Mouse (Mus musculus) hindbrain, embryonic 12.5 days (tissue): Measurements from ENCODE around the gene Mdm2. TPM values are rescaled to one million over a fixed set of nuclear protein-coding genes. Genes with fewer than 3 reads are reported as not detected.

Source experiments
- ATAC-seq: fragments of 200-750 bp; cut with Nextera tagmentation; 2 replicates; pipeline ENCODE4 v1.8.0; 2017; ENCODE audit warnings: moderate TSS enrichment; ENCODE audit not compliant: low FRiP score
- H3K27ac ChIP-seq: fragments of 300-500 bp; sonication (generic); 2 replicates; pipeline ENCODE4 v1.5.1; 2016; ENCODE audit warnings: mild to moderate bottlenecking
- H3K27me3 ChIP-seq: fragments of 300-500 bp; sonication (generic); 2 replicates; pipeline ENCODE4 v1.6.1; 2016; ENCODE audit warnings: mild to moderate bottlenecking
- H3K36me3 ChIP-seq: fragments of 300-500 bp; sonication (generic); 2 replicates; pipeline ENCODE4 v1.6.1; 2016; ENCODE audit warnings: mild to moderate bottlenecking
- H3K4me1 ChIP-seq: fragments of 300-500 bp; sonication (generic); 2 replicates; pipeline ENCODE4 v1.6.1; 2016
- H3K4me2 ChIP-seq: fragments of 300-500 bp; sonication (generic); replicated peaks from 2 replicates; pipeline ENCODE4 v1.6.1; 2016; ENCODE audit warnings: mild to moderate bottlenecking
- H3K4me3 ChIP-seq: fragments of 300-500 bp; sonication (generic); 2 replicates; pipeline ENCODE4 v1.5.1; 2016; ENCODE audit warnings: mild to moderate bottlenecking
- H3K9ac ChIP-seq: fragments of 300-500 bp; sonication (generic); 2 replicates; pipeline ENCODE4 v1.6.1; 2016; ENCODE audit warnings: mild to moderate bottlenecking, moderate library complexity
- H3K9me3 ChIP-seq: fragments of 300-500 bp; sonication (generic); replicated peaks from 2 replicates; pipeline ENCODE4 v1.6.1; 2016; ENCODE audit warnings: mild to moderate bottlenecking
- WGBS: fragments of 180-500 bp; shearing (Covaris S2); methylation state at CpG from one replicate; pipeline ENCODE4 v1.1.7; 2016; 5-methylcytosine and 5-hydroxymethylcytosine counted together
- polyA plus RNA-seq: library from polyadenylated mRNA; unstranded; fragments of >200 nt; fragmentation: Nextera tagmentation; extraction: Ambion mirVana; gene quantifications from 2 replicates; pipeline ENCODE4 v1.2.1, GENCODE M21; 2016

The Mdm2 gene
- polyA plus RNA-seq, 1 experiment from 2014 or later, result 69.2 TPM

GRCm38 (mm10) chr10:117646482-117647157, 63.9 kb downstream of the Mdm2 start:
- Histone ChIP-seq H3K4me2 (no peak overlapping the region), H3K4me3 (no peak overlapping the region), H3K27me3 (0 out of 2 replicates have a peak, but pooled peaks cover 3% of the 10 kb centered on the region), H3K4me1 (peaks cover 4% of the 10 kb centered on the region), H3K27ac (no peak overlapping the region), H3K9ac (no peak overlapping the region), H3K9me3 (no peaks in the 10 kb centered on the region), H3K36me3 (no peaks in the 10 kb centered on the region)
- no peak for ATAC-seq
- 89% methylated on average over 5 of the region's 5 CpGs for WGBS

- no peak overlapping the region for H3K9ac ChIP-seq
- H3K9me3 ChIP-seq, result no peaks in the 10 kb centered on the region
- no peaks in the 10 kb centered on the region for H3K36me3 ChIP-seq
- peaks cover 4% of the 10 kb centered on the region for H3K4me1 ChIP-seq
- no peak overlapping the region for H3K27ac ChIP-seq
- no peak overlapping the region for H3K4me3 ChIP-seq
- H3K4me2 ChIP-seq, result no peak overlapping the region
- no peak for ATAC-seq
- 66% methylated on average over 7 of the region's 7 CpGs for WGBS
- H3K27me3 ChIP-seq, result 0 out of 2 replicates have a peak, but pooled peaks cover 3% of the 10 kb centered on the region
Observed at GRCm38 (mm10) chr10:117645487-117645964, 65.0 kb downstream of the Mdm2 start.

GRCm38 (mm10) chr10:117644828-117645227, 65.7 kb downstream of the Mdm2 start:
- H3K9ac ChIP-seq, result no peak overlapping the region
- H3K36me3 ChIP-seq, result no peaks in the 10 kb centered on the region
- no peak overlapping the region for H3K4me2 ChIP-seq
- 0 out of 2 replicates have a peak, but pooled peaks cover 3% of the 10 kb centered on the region for H3K27me3 ChIP-seq
- no peak overlapping the region for H3K27ac ChIP-seq
- H3K4me1 ChIP-seq, result peaks cover 4% of the 10 kb centered on the region
- ATAC-seq, result no peak
- WGBS, result 90% methylated on average over 11 of the region's 11 CpGs
- no peak overlapping the region for H3K4me3 ChIP-seq
- no peaks in the 10 kb centered on the region for H3K9me3 ChIP-seq

DNA sequence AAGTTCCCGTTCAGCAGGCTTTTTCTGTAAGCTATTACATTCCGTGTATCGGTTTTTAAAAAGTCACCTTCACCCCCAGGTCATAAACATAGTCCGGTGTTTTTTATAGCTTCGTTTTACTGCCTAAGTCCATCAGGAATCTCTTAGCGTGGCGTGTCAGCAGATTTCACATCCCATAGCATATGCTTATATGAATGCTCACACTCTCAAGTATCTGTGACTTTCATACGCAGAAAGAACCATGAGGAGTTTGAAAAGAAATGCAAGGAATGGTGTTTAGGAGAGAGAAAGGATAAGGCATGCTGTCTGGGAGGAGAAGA, 66.2 kb downstream of the Mdm2 start:
- WGBS, result 91% methylated on average over 8 of the region's 8 CpGs
- no peaks in the 10 kb centered on the region for H3K9me3 ChIP-seq
- no peak for ATAC-seq
- peaks cover 4% of the 10 kb centered on the region for H3K4me1 ChIP-seq
- H3K4me3 ChIP-seq, result no peak overlapping the region
- 0 out of 2 replicates have a peak, but pooled peaks cover 3% of the 10 kb centered on the region for H3K27me3 ChIP-seq
- no peak overlapping the region for H3K9ac ChIP-seq
- H3K27ac ChIP-seq, result no peak overlapping the region
- no peaks in the 10 kb centered on the region for H3K36me3 ChIP-seq
- H3K4me2 ChIP-seq, result no peak overlapping the region

- Histone ChIP-seq H3K4me2 (no peak overlapping the region), H3K4me1 (peaks cover 4% of the 10 kb centered on the region), H3K36me3 (no peaks in the 10 kb centered on the region), H3K9me3 (no peaks in the 10 kb centered on the region), H3K9ac (no peak overlapping the region), H3K4me3 (no peak overlapping the region), H3K27me3 (0 out of 2 replicates have a peak, but pooled peaks cover 3% of the 10 kb centered on the region), H3K27ac (no peak overlapping the region)
- WGBS, result 89% methylated on average over 12 of the region's 12 CpGs
- no peak for ATAC-seq
Observed at GRCm38 (mm10) chr10:117643711-117644428, 66.7 kb downstream of the Mdm2 start.

DNA sequence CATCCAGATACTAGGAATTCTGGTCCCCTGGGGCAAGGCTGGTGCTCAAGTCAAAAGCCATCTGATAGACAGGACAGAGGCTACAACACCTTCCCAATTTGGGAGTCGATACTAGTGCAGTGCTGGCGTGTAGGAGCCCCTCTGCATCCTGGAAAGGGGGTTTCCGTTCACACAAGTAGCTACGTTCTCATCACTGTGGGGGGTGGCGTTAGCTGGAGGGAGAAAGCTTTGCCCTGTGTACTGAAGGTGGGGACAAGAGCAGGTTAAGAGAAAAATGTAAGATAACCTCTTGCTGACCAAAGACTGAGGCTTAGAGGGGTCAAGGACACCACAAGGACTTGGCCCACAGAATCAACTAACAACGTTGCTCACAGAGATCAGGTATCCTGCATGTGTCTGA, 67.3 kb downstream of the Mdm2 start:
- peaks cover 4% of the 10 kb centered on the region for H3K4me1 ChIP-seq
- H3K27ac ChIP-seq, result no peak overlapping the region
- H3K4me3 ChIP-seq, result no peak overlapping the region
- no peak overlapping the region for H3K9ac ChIP-seq
- ATAC-seq, result no peak
- 86% methylated on average over 6 of the region's 6 CpGs for WGBS
- no peak overlapping the region for H3K4me2 ChIP-seq
- H3K9me3 ChIP-seq, result no peaks in the 10 kb centered on the region
- H3K36me3 ChIP-seq, result no peaks in the 10 kb centered on the region
- 0 out of 2 replicates have a peak, but pooled peaks cover 3% of the 10 kb centered on the region for H3K27me3 ChIP-seq

DNA sequence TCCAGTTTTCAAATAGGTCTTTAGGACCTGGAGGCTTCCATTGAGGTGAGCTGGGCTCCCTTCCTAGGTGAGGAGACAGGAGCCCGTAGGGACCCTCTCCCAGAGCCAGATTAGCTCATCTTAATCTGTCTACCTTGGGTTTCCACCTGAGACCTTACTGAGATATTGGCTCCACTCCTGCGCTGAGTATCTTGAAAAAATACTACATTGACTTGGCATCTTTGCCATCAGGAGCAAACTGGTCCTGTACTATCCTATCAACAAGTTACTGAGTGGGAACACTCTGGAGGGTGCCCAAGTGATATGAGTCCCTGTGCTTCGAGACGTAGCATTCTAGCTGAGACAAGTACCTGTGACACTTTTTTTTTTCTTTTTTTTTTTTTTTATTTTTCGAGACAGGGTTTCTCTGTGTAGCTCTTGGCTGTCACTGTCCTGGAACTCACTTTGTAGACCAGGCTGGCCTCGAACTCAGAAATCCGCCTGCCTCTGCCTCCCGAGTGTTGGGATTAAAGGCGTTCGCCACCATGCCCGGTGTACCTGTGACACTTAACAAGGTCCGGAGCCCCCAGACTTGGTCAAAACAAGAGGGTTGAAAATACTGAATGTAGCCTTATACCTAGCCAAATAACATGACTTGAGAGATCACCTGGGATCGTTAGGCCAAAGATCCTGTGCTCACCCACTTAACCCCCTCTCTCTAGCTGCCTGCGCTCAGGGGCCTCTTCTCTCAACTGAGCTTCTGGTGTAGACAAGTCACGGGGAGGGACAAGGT, 67.9 kb downstream of the Mdm2 start:
- H3K27ac ChIP-seq, result no peak overlapping the region
- ATAC-seq, result no peak
- 0 out of 2 replicates have a peak, but pooled peaks cover 3% of the 10 kb centered on the region for H3K27me3 ChIP-seq
- H3K4me1 ChIP-seq, result peaks cover 4% of the 10 kb centered on the region
- 92% methylated on average over 15 of the region's 15 CpGs for WGBS
- no peak overlapping the region for H3K9ac ChIP-seq
- H3K36me3 ChIP-seq, result no peaks in the 10 kb centered on the region
- H3K9me3 ChIP-seq, result no peaks in the 10 kb centered on the region
- H3K4me3 ChIP-seq, result no peak overlapping the region
- no peak overlapping the region for H3K4me2 ChIP-seq

DNA sequence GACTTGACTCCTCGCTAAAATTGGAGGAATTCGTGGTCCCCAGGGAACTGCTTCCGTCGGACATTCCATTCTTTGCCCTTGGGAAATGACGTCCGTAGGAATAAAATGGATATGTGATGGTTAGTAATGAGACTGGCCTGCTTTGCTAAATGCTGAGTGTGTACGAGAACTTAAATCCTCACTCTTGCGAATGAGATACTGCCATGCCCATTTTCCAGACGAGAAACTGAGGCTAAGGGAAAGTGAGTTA, 68.4 kb downstream of the Mdm2 start:
- Histone ChIP-seq H3K4me3 (no peak overlapping the region), H3K27ac (no peak overlapping the region), H3K4me1 (peaks cover under 1% of the 10 kb centered on the region), H3K9me3 (no peaks in the 10 kb centered on the region), H3K4me2 (no peak overlapping the region), H3K27me3 (0 out of 2 replicates have a peak, but pooled peaks cover 3% of the 10 kb centered on the region), H3K9ac (no peak overlapping the region), H3K36me3 (no peaks in the 10 kb centered on the region)
- 80% methylated on average over 9 of the region's 9 CpGs for WGBS
- no peak for ATAC-seq

GRCm38 (mm10) chr10:117641400-117642200, 69.0 kb downstream of the Mdm2 start:
- H3K4me2 ChIP-seq, result no peak overlapping the region; the same call in 1 of the 2 replicates
- no peak overlapping the region for H3K9ac ChIP-seq
- WGBS, result 52% methylated on average over 20 of the region's 20 CpGs
- no peaks in the 10 kb centered on the region; the same call in 1 of the 2 replicates for H3K4me1 ChIP-seq
- 0 out of 2 replicates have a peak, but pooled peaks cover 3% of the 10 kb centered on the region for H3K27me3 ChIP-seq
- no peaks in the 10 kb centered on the region for H3K9me3 ChIP-seq
- ATAC-seq, result no peak
- no peak overlapping the region for H3K27ac ChIP-seq
- no peak overlapping the region for H3K4me3 ChIP-seq
- H3K36me3 ChIP-seq, result no peaks in the 10 kb centered on the region

GRCm38 (mm10) chr10:117640595-117641078, 69.9 kb downstream of the Mdm2 start:
- H3K27ac ChIP-seq, result no peak overlapping the region
- no peaks in the 10 kb centered on the region for H3K9me3 ChIP-seq
- H3K4me2 ChIP-seq, result no peak overlapping the region
- H3K4me3 ChIP-seq, result no peak overlapping the region
- ATAC-seq, result no peak
- no peaks in the 10 kb centered on the region; the same call in 1 of the 2 replicates for H3K4me1 ChIP-seq
- H3K36me3 ChIP-seq, result no peaks in the 10 kb centered on the region
- 74% methylated on average over 7 of the region's 7 CpGs for whole genome bisulfite sequencing
- H3K9ac ChIP-seq, result no peak overlapping the region
- 0 out of 2 replicates have a peak, but pooled peaks cover 3% of the 10 kb centered on the region for H3K27me3 ChIP-seq

GRCm38 (mm10) chr10:117639899-117640594, 70.5 kb downstream of the Mdm2 start:
- ATAC-seq, result no peak
- Histone ChIP-seq H3K9me3 (no peaks in the 10 kb centered on the region), H3K4me2 (no peak overlapping the region), H3K36me3 (no peaks in the 10 kb centered on the region), H3K27ac (no peak overlapping the region), H3K27me3 (0 out of 2 replicates have a peak, but pooled peaks cover 3% of the 10 kb centered on the region), H3K9ac (no peak overlapping the region), H3K4me3 (no peak overlapping the region), H3K4me1 (no peaks in the 10 kb centered on the region; the same call in 1 of the 2 replicates)
- WGBS, result 59% methylated on average over 21 of the region's 21 CpGs
